Mouse (Mus musculus) ES-E14 (cell line): ENCODE measurements at regions not wholly inside any gene's neighbourhood (a gene's known extent, or its start where the extent isn't known, plus 50 kb on each side); places are given as distances from the start of the nearest gene placed in this dataset.

Source experiments
- DNase-seq: peaks from one replicate; pipeline ENCODE4 v3.0.0-alpha.2; 2013; ENCODE audit warnings: low read depth, low spot score
- H3K27ac ChIP-seq: 2 replicates; pipeline ENCODE4 v1.5.1; 2012; ENCODE audit warnings: low read depth, mild to moderate bottlenecking, low read length, moderate library complexity, mixed read lengths; ENCODE audit not compliant: poor library complexity, insufficient read depth, severe bottlenecking
- H3K36me3 ChIP-seq: 2 replicates; pipeline ENCODE4 v1.6.1; 2012; ENCODE audit warnings: mild to moderate bottlenecking, low read length, moderate library complexity, mixed read lengths; ENCODE audit not compliant: control insufficient read depth, poor library complexity, insufficient read depth, severe bottlenecking
- H3K4me1 ChIP-seq, 2 experiments: fragments of 150-350 bp in 1 of 2; sonication (generic) in 1 of 2; 2 replicates each; pipeline ENCODE4 v1.6.1; 2012; ENCODE audit warnings: low read length in 2 of 2, mild to moderate bottlenecking in 1 of 2, mixed read lengths in 1 of 2; ENCODE audit not compliant: control insufficient read depth in 2 of 2, insufficient read depth in 2 of 2, poor library complexity in 1 of 2
- H3K4me3 ChIP-seq, 2 experiments: fragments of 150-350 bp in 1 of 2; sonication (generic) in 1 of 2; 2 replicates each; pipeline ENCODE4 v1.5.1; 2012; ENCODE audit warnings: low read length in 2 of 2, low read depth in 1 of 2, mild to moderate bottlenecking in 1 of 2, mixed read lengths in 1 of 2; ENCODE audit not compliant: insufficient read depth in 1 of 2, poor library complexity in 1 of 2, severe bottlenecking in 1 of 2
- H3K9ac ChIP-seq: 2 replicates; pipeline ENCODE4 v1.6.1; 2012; ENCODE audit warnings: low read depth, mild to moderate bottlenecking, low read length, mixed read lengths; ENCODE audit not compliant: poor library complexity, insufficient read depth, severe bottlenecking
- H3K9me3 ChIP-seq: fragments of 150-350 bp; sonication (generic); 2 replicates; pipeline ENCODE4 v1.6.1; 2012; ENCODE audit warnings: low read depth, mild to moderate bottlenecking, low read length; ENCODE audit not compliant: control insufficient read depth, insufficient read depth
- CHD2 ChIP-seq: IDR thresholded peaks from 2 replicates; pipeline ENCODE4 v1.6.1; 2014; ENCODE audit warnings: mild to moderate bottlenecking, low read depth, low read length, inconsistent platforms
- HCFC1 ChIP-seq: IDR thresholded peaks from 2 replicates; pipeline ENCODE4 v1.6.1; 2012; ENCODE audit warnings: low read length, inconsistent platforms, borderline replicate concordance; ENCODE audit not compliant: insufficient read depth
- MAFK ChIP-seq: IDR thresholded peaks from 2 replicates; pipeline ENCODE4 v1.6.1; 2014; ENCODE audit warnings: mild to moderate bottlenecking, low read depth, low read length, inconsistent platforms; ENCODE audit not compliant: insufficient read depth
- ZC3H11A ChIP-seq: IDR thresholded peaks from 2 replicates; pipeline ENCODE4 v1.6.1; 2012; ENCODE audit warnings: low read depth, mild to moderate bottlenecking, inconsistent platforms, low read length, borderline replicate concordance
- ZNF384 ChIP-seq: IDR thresholded peaks from 2 replicates; pipeline ENCODE4 v1.6.1; 2012; ENCODE audit warnings: low read depth, low read length, inconsistent platforms
- in situ Hi-C, 2 experiments: fragments of 600-800 bp; cut with MboI; formaldehyde crosslinking; loops; one replicate each; pipeline ENCODE4 v1.15.1; 2025; ENCODE audit warnings: low sequenced_read_pairs in 2 of 2, inconsistent platforms in 1 of 2; ENCODE audit not compliant: unreplicated experiment in 2 of 2

DNA sequence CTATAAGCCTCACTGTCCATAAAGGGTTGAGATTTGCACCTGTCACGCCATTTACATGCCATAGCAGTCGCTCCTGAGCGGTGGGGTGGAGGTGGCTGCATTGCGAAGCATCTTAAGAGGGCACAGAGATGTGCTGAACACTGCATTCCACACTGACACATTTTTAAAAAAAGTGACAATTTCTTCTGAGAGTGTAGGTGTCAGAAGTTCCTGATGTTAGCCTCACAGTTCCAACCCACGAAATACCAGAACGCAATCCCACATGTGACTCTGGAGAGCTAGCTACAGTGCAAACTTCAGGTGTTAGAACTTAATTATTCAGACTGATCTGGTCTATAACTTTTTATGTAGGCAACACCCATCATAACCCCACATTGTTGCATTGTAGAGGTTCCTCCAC, 369.8 kb upstream of the Arglu1 start:
- in situ Hi-C loops: no loop called here
- Histone ChIP-seq H3K27ac (no peak overlapping the region), H3K4me1 (no peaks in the 10 kb centered on the region), H3K36me3 (no peaks in the 10 kb centered on the region), H3K4me3 (no peak overlapping the region), H3K9me3 (no peaks in the 10 kb centered on the region), H3K9ac (no peak overlapping the region)
- TF ChIP-seq HCFC1 (no peak), ZNF384 (no peak), MAFK (no peak), ZC3H11A (no peak), CHD2 (no peak)
- DNase-seq: no peak

DNA sequence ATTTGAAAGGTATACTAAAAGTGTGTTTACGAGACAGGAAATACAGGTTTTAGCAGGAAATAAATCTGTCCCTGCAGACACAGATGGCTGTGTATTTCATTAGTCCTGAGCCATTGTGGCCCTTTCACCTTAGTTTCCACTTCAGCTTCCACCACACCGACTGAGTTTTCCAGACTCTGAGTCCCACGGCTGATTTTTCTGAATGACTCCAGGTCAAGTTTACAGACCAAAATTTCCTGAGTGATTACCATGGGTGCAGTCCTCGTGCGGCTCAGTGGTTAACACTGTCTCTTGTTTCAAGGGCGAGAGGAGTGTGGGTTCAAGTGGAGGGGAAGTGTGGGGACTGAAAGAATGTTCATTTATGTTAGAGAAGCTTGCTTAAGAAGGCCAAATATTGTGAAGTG, 365.1 kb upstream of the Arglu1 start:
- no peaks in the 10 kb centered on the region for H3K9me3 ChIP-seq
- TF ChIP-seq CHD2 (no peak), ZC3H11A (no peak), HCFC1 (no peak)
- H3K27ac ChIP-seq: no peak overlapping the region
- in situ Hi-C loops: no loop called here
- H3K4me1 ChIP-seq: no peaks in the 10 kb centered on the region
- H3K36me3 ChIP-seq: no peaks in the 10 kb centered on the region
- H3K4me3 ChIP-seq: no peak overlapping the region
- DNase-seq: no peak
- no peak overlapping the region for H3K9ac ChIP-seq

DNA sequence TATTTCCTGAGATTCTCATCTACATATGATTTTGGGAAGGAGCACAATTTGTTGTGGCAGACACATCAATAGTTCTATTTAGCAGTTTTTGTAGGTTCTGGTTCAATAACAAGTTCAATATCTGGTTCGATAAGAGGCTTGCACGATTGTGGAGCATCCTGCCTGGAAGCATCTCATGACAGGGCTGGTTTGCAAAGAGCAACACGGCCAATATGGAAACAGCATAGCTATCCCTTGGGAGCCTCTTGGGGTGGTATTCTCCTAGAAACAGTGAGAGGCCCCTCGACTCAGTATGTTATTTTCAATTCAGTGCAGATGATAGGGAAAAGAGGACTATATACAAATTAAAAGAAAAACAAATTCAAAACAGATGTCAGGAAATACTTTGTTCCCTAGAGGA, 364.5 kb upstream of the Arglu1 start:
- Histone ChIP-seq H3K4me3 (no peak overlapping the region), H3K27ac (no peak overlapping the region), H3K36me3 (no peaks in the 10 kb centered on the region), H3K9ac (no peak overlapping the region), H3K9me3 (no peaks in the 10 kb centered on the region), H3K4me1 (no peaks in the 10 kb centered on the region)
- TF ChIP-seq HCFC1: no peak
- no peak for TF ChIP-seq ZC3H11A
- TF ChIP-seq ZNF384: no peak
- no peak for TF ChIP-seq CHD2
- no peak for TF ChIP-seq MAFK
- DNase-seq: no peak
- in situ Hi-C loops: no loop called here

DNA sequence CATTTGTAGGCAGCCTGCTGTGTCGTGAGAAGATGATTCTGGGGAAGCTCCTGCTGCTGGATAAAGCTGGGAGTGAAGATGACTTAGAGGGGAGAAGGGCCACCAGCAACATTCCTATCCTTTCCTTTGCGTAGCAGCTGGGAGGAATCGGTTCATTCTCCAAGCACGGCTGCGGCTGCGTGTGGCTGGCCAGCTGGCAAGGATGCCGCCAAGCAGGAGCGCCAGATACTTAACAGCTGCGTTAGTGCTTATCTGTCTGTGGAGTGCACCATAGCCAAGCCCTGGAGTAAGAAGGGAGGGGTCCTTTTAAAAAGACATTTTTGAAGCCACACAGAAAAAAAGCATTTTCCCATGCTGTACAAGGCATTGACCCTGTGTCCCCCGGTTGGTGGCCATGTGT, 361.4 kb upstream of the Arglu1 start:
- Histone ChIP-seq H3K9ac (no peak overlapping the region), H3K27ac (no peak overlapping the region), H3K4me1 (no peaks in the 10 kb centered on the region), H3K36me3 (no peaks in the 10 kb centered on the region), H3K4me3 (no peak overlapping the region), H3K9me3 (no peaks in the 10 kb centered on the region)
- in situ Hi-C loops: no loop called here
- TF ChIP-seq HCFC1 (no peak), CHD2 (no peak), ZNF384 (no peak), MAFK (no peak), ZC3H11A (no peak)
- no peak for DNase-seq

DNA sequence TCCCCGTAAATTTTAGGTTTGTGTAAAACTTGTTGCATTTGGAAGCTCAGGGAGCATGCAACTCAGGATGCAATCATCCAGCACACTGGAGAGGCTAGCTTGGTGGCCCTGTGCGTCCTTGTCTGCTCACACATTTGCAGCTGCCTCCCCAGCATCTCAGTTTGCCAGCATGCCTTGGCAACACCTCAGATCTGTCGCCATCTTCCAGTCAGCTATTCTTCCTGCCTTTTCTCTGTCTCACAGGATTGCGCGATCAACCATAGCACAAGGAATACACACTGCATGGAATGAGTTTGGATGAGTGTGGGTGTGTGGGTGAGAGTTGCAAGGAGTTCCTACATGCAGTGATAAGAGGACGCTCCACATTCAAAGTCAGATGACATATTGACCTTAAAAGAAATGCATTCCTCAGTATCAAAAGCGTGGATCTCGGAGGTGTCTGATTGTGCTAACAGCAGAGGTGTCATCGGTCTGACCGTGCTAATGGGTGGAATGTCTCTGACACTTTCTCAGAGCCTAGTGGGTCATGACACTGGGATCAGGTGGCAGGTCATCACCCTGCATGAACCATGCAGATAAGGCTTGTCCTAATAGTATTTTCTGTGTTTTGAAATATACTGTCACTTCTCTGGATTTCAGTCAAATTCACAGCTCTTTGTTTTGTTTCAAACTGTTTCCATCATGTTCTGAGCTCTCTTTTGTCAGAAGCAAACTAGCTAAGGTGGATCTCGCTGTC, 360.6 kb upstream of the Arglu1 start:
- H3K9me3 ChIP-seq: no peaks in the 10 kb centered on the region

More for the DNA sequence above, 360.6 kb upstream of the Arglu1 start:
- no peak overlapping the region for H3K4me3 ChIP-seq
- in situ Hi-C loops: no loop called here
- no peaks in the 10 kb centered on the region for H3K36me3 ChIP-seq
- TF ChIP-seq MAFK (no peak), ZNF384 (no peak), CHD2 (no peak), ZC3H11A (no peak), HCFC1 (no peak)
- no peak overlapping the region for H3K27ac ChIP-seq
- no peaks in the 10 kb centered on the region for H3K4me1 ChIP-seq
- H3K9ac ChIP-seq: no peak overlapping the region
- no peak for DNase-seq
